Mouse (Mus musculus): ENCODE measurements around the gene Psmc3. TPM values are rescaled to one million over a fixed set of nuclear protein-coding genes. Genes with fewer than 3 reads are reported as not detected.
A peak's percentile ranks its signal among the peaks of the same experiment; 100 is the strongest.

The Psmc3 gene
- total RNA-seq, 2 experiments from 2014 or later = 209 to 211 TPM

DNA sequence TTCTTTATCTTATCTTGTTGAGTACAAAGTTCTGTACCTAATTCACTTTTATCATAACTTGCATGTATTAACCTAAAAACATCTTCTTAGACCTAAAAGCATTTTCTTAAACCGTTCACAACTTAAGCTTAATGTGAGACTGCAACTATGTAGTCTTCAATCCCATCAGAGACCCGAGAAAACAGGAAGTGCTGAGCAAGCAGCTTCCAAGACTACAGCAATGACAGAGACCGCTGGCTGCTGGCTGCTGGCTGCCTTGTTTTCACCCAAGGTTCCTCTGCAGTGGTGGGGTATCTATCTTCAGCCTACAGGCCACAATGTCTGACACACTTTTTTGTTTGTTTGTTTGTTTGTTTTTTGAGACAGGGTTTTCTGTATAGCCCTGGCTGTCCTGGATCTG lies 1.9 kb upstream of the Psmc3 start:
- no peak for DNase-seq
- intact Hi-C loops (cut with DNase I) = no loop called here

DNA sequence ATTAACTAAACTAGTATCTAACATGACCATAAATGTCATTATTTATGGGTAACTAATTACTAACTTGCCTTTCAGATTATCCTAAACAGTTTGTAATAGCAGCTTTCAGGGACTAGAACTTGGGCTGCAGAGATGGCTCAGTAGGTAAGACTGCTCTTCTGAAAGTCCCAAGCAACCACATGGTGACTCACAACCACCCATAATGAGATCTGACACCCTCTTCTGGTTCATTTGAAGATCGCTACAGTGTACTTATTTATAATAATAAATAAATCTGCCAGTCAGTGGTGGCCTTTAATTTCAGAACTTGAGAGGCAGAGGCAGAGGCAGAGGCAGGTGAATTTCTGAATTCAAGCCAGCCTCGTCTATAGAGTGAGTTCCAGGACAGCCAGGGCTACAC lies 1.1 kb upstream of the Psmc3 start:
- DNase-seq = no peak
- intact Hi-C loops (cut with DNase I) = no loop called here

DNA sequence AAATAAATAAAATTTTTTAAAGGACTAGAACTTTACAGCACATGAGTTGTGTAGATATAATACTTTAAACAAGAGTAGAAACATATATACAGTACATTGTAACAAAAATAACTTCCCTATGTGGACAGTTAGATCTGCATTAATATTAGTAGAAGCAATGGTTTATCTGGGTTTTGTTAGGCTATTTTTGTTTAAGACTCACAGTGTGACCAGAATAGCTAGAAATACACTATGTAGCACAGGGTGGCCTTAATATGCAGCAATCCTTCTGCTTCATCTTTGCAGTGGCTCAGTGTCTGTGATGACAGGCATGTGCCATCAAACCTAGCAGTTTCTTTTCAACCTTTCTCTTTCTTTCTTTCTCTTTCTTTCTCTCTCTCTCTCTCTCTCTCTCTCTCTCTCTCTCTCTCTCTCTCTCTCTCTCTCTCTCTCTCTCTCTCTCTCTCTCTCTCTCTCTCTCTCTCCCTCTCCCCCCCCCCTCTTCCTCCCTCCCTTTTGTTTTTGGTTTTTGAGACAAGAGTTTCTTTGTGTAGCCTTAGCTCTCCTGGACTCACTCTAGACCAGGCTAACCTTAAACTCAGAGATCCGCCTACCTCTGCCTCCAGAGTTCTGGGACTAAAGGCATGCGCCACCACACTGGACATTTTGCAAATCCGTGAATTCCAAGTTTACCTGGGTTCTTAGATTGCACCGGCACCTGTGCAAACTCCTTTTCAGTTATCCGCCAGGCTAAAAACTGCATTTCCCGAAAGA lies 452 bp upstream of the Psmc3 start:
- intact Hi-C loops (cut with DNase I) = no loop called here
- no peak for DNase-seq

DNA sequence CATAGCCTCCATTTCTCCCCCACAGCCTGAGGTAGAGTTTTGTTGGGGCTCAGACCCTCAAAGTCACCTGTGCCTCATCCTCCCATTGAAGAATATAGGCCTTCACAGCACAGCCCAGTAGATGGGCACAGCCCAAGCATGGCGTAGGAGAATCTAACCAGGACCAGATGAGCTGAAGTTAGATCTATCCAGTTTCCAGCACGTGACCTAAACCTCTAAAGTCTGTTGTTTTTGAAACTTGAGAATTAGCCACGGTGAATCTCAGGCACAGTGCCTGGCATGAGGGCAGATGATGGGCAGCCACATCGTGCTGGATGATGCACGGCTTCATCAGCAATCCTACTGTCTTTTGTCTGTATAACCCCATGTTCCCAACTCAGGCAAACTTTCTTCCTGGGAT lies 4.6 kb downstream of the Psmc3 start:
- DNase-seq = no peak
- intact Hi-C loops (cut with DNase I) = no loop called here

DNA sequence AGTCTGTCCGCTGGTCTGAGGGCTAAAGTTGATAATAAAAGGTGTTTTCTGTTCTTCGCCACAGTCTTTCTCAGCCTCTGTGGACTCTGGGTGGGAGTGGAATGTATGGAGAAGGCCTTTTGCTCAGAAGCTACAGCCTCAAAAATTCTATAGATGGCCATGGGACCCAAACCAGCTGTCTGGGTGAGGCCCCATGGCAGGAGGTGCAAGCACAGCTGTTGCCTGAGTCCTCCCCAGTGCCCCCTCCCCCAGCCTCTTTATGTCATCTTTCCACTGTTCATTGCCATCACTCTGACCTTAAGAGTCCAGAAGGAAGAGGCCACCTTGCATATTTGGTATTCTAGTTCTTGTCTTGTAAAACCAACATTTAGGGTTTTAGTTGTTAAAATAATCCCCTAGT lies 5.6 kb downstream of the Psmc3 start:
- intact Hi-C loops (cut with DNase I) = no loop called here
- no peak for DNase-seq

DNA sequence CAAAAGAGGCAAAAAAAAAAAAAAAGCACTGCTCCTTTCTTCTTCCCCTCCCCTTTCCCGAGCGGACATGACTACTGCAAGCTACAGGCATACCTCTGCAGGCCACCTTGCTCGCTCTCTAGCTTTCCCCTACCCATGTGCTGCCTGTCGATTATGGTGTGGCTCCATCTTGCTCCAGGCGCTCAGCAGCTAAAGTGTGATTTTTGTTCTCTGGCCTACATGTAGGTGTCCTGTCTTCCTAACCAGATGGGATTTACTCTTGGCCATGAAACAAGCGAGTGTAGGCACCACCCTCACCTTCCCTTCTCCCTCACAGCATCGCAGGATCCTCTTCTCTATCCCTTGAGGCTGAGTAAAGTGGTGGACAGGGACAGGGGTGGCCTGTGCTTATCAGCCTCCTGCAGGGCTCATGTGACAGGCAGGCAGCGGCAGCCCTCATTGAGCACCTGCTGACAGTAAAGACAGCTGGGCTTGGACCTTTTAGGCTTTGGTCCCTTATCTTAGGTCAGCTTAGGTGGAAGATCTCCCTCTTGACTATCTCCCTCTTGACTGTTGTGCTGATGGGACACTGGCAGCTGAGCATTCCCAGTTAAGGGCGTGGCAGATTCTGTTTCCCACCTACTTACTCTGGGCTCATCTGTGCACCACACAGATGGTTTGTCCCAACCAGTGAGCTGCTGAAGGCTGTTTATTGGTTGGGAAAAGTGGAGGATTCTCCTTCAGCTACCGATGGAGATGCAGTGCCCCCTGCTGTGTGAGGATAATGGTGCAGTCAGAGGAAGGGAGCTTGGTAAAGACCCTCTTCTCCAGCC lies 6.9 kb downstream of the Psmc3 start:
- intact Hi-C loops (cut with DNase I) = loop anchor here (1.0 to 2.0 kb wide), 3 partner anchors 42 to 194 kb away; partner anchors contain the start of gene Celf1
- peak; percentile 54 to 69 for DNase-seq

DNA sequence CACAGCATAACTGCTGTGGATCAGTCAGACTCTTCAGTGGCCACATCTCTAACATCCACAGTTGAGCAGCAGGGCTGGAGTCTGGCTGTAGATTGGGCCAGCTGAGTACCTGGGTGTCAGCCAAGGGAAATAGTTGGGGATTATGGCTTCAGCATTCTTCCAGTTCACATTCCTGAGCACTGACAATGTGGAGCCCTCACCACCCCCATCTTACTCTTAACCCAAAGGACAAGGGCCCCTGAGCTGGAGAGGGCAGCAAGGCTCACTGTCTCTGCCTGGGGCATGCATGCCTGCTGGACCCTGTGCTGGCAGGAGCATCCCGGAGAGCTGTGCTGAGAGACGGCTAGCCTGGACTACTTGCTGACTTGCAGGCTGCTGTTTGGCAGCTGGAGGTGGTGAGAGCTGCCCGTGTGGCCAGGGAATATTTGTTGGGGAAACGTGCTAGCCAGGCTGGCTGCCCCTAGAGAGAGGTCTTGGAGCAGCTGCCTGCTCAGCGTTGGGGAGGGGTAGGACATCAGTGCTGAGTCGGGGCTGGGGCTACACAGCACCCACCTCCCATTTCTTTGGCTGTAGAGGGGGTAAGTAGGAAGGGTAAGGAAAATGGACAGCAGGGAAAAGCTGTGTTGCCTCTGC lies 8.2 kb downstream of the Psmc3 start:
- intact Hi-C loops (cut with DNase I) = loop anchor here (1.0 to 2.0 kb wide), 3 partner anchors 43 to 196 kb away; partner anchors contain the start of gene Celf1
- peak; percentile 50 to 69 for DNase-seq

DNA sequence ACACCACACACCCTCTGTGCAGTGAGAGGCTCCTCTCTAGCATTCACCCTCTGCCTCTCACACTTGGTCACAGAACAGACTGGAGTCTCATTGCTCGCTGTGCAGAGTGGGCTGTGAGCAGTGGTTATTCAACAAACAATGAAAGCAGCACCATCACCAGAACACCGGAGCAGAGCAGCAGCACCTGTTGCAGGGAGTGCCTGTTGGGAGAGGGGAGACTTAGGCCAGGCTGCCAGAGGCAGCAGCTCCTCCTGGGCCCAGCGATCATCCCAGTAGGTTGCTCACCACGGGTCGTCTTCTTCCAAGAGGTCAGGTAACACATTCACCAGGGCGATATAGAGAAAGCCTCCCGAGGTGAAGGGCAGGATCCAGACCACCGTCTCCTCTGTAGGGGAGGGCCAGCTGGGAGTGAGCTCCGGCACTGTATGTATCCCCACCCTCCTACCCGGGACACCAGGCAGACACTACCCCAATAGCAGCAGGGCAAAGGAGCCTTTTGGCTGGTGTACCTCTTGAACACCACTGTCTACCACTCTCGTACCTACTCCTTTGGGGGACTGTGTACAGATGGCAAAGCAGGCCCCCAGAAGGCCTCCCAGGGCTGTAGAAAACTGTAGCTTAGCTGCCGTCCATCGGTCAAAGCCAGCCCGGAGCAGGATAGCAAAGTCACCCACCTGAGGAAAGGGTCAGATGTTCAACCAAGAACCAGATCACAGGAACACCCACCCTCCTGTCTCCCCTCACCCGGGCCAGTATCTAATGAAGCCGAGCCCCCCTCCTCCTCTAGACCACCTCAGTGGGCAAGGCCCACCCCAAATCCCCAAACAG lies 9.2 kb downstream of the Psmc3 start:
- intact Hi-C loops (cut with DNase I) = no loop called here
- no peak for DNase-seq

DNA sequence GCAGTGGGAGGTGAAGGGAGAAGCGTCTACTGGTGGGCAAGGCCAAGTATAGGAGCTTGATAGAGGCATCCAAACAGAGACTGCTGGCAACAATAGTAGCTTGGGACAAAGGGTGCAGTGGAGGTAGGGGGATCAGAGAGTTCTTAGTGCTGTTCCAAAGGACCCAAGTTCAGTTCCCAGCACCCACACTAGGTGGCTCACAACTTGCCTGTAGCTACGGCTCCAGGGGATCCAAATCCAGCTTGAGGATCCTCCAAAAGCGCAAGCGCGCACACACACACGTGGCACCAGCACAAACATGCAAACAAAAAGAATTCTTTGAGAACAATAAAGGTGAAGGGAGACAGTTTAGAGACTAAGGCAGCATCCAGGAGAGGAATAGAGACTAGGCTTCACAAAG lies 10.4 kb downstream of the Psmc3 start:
- intact Hi-C loops (cut with DNase I) = no loop called here
- DNase-seq = no peak

DNA sequence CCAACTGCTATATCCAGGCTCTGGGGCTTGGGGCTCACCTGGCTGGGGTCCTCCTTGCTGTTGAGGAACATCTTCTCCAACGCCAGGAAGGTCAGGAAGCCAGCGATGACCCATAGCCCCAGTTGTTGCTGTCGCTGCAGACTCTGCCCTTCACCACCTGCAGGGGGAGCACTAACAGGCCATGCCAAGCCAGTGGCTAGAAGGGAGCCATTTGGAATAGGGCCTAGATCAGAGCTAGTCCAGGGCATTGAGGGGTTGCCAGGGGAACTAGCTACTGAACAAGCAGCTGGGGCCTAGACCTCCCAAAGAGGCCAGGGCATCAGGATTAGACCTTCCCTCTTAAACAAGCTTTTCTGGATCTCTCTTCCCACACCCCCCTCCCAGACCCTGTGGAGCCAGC lies 11.7 kb downstream of the Psmc3 start:
- intact Hi-C loops (cut with DNase I) = no loop called here
- DNase-seq = peak in 1 of 2 experiments; percentile 69

DNA sequence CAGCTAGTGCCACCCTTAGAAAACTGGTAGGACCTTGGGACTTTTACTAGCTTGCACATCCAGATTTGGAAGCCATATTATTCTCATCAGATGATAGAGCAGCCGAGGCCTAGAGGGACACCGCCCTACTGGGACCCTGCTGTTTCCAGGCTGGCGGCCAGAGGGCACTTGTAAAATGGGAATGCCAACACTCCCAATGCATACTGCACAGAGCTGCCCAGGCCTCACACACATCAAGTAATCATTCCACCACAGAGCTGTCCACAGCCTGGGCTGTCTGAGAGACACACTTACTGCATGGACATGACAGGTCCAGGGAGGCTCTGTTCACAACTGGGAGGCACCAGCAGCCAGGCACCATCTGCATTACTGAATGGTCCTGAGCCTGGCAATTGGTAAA lies 12.6 kb downstream of the Psmc3 start:
- intact Hi-C loops (cut with DNase I) = no loop called here
- DNase-seq = peak in 1 of 2 experiments; percentile 67

DNA sequence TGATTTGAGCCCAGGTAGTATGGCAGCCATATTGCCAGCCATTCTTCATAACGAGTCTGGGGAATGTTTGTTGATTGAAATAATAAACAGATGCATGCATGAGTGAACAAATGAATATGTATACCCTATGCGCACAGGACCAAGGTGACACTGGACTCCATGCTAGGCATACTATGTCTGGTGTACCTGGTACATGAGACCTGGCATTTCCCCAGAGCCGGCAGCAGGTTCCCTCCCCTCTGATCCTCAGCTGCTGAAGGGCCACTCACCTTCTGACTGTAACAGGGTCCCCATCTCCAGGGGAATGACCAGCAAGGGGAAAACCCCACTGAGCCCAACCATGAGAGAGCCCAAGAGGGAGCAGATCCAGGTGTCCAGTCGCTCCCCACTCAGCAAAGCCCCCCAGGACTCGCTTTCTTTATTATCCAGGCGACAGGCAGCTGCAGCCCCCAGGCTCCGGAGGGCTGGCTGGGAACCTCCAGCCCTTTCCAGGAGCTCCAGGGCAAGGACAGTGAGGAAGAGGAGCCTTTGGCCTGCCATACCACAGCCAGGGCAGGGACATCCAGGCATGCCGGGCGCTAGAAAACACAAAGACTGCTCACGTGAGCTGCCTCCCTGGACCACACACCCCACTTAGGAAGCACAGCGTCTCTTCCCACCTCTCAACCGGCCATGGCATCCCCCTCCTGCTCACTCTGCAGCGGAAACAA lies 14.5 kb downstream of the Psmc3 start:
- DNase-seq = no peak
- intact Hi-C loops (cut with DNase I) = no loop called here

DNA sequence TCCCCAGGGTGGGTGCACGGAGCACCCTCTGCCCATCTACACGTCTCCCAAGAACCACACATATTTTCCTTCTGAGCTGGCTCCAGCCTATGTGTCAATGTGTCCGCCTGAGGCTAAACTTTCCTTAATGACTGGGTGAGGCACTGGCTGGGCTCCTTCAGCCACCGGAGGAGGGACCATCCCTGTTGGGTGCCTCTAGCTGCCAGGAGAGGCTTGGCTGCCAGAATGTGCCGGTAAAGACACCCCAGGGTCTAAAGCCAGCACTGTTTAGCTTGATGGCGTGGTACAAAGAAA lies 15.0 kb downstream of the Psmc3 start:
- intact Hi-C loops (cut with DNase I) = no loop called here

DNA sequence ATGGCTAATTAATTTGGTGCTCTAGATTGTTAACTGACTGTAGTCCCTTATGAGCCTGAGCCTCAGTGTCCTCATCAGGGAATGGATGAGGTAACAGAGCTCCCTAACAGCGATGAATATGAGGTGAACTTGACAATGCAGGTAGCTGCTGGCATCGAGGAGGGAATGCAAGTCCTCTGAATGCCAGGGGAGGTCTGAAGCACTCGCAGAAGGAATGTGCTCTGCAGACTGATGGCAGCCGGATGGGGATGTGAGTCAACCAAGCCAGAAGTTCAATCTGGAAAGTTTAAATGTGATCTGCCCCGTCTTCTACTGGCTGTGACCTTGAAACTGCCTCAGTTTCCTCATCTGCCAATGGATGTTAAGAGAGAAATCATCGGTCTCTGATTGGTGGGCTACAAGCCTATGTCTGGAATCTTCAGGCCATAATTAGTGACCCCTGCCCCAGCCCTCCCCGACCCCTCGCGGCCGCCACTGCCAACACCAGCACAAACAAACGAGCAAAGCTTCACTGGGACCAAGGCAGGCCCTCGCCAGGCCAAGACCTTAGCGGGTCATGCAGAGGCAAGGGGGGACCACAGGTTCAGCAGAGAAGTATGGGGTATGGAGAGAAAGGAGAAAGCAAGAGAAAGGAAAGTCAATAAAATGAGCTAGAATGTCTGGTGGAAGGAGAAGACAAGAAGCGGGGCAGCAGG lies 15.6 kb downstream of the Psmc3 start:
- DNase-seq = no peak
- intact Hi-C loops (cut with DNase I) = no loop called here

More for the DNA sequence above, 15.0 kb downstream of the Psmc3 start:
- no peak for DNase-seq

DNA sequence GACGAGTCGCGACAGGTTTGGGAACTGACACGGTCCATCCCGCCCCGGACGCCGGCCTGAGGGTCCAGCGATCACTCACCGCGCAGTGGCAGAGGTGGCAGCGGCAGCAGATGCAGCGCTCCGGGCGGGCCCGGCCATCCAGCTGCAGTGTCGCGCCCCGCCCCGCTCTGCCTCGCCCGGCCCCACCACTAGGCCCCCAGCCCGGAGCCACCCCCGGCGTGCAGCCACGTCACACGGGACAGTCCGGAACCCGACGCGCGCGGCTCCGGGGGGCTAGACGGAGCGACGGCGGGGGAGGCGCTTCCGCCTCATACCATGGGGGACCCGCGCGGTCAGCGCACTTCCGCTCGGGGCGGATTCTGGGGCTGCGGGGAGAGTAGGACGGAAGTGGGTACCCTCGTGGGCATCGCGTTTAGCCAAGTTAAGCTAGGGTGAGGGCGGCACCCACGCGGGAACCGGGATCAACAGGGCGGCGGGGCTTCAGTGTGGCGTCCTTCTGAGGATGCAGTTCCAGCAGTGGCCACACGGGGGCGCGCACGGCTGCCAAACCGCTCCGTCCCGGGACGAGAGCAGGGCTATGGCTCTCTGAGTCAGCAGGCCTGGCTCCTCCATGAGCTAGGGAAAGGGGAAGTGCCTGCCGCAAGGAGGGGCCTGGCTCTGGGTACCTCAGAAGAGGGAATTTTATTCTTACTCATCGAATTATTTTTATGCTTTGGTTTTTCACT lies 16.4 kb downstream of the Psmc3 start, which contains the start of gene Slc39a13:
TSS of gene Slc39a13 (minus strand) at position 342 of the 725 bp plus-strand sequence.
- intact Hi-C loops (cut with DNase I) = loop anchor here (1.0 to 5.0 kb wide), 2 partner anchors 31 to 122 kb away; no protein-coding TSS in a partner anchor
- peak; percentile 96 to 97 for DNase-seq

DNA sequence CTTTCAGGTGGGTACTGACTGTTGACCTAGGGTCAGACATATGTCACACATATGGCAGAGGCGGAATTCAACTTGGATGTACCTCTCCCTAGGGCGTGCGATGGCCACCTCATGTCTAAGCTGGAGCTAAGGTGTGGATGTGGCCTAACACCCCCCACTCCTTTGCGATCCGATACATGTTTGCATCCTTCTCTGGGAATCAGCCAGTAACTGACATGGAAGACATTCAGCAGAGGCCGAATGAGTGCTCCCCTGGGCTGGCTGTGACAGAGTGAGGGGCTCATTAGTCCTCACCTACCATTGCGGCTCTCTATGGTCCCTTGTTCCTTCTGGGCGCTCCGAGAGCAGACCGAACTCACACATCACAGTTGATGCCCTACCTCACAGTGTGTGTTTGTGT lies 17.2 kb downstream of the Psmc3 start:
- no peak for DNase-seq
- intact Hi-C loops (cut with DNase I) = loop anchor here (5.0 kb wide), 1 partner anchor 121 kb away; no protein-coding TSS in a partner anchor

DNA sequence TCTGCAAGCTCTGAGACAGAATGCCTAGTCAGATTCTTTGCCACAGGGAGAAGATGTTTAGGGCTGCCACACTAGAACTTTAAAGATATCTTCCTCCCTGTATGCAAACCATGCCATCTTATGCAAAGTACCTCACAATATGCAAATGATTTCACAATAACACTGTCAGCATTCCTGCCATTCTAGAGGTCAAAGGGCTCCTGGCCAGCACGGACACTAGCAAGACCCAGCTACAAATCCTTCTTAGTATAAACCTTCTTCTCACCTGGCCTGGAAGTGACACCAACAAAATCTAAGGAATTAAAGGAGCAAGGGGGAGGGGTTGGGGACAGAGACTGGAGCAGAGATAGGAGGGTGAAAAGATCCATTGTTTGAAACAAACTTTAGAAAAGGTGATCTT lies 18.3 kb downstream of the Psmc3 start:
- DNase-seq = no peak
- intact Hi-C loops (cut with DNase I) = loop anchor here (5.0 kb wide), 1 partner anchor 120 kb away; no protein-coding TSS in a partner anchor

DNA sequence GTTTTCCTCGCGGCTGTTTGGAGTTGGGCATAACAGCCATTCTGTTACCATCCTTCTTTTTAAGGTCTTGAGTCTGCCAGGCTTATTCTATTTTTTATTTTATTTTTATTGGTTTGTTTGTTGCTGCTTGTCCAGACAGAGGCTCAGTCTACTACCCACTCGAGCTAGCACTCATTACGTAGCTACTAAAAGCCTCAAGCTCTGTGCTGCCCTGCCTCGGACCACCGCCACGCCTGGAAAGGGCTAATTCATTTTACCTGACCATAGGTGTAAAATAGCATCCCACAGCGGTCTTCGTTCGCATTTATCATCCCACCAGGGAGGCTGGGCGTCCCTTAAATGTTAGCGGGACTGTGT lies 24.1 kb downstream of the Psmc3 start:
- DNase-seq = no peak
- intact Hi-C loops (cut with DNase I) = no loop called here
